Mouse (Mus musculus) E14TG2a.4 (cell line): Measurements from ENCODE around the gene Epb41.
A peak's percentile ranks its signal among the peaks of the same experiment; 100 is the strongest.

Experiments used
- CTCF ChIP-seq: conservative IDR thresholded peaks from 2 replicates; pipeline ENCODE4 v1.5.1; 2014; ENCODE audit warnings: low read length
- NANOG ChIP-seq: IDR thresholded peaks from 2 replicates; pipeline ENCODE4 v1.6.1; 2014; ENCODE audit warnings: borderline replicate concordance, low read length, mixed read lengths
- POU5F1 ChIP-seq: IDR thresholded peaks from 2 replicates; pipeline ENCODE4 v1.6.1; 2014; ENCODE audit warnings: low read length, borderline replicate concordance

GRCm38 (mm10) chr4:131916425-131916824, 158.7 kb downstream of the Epb41 start:
- TF ChIP-seq NANOG: no peak
- TF ChIP-seq CTCF: peak; percentile 52
- no peak for TF ChIP-seq POU5F1
